Comparison of ENCODE assay signal across 17 mouse cellular contexts in genomic region chr17:70470970-70471371, GRCm38 (mm10).
DNase-seq lines count a peak whose midpoint lies in the region; ATAC-seq lines count a peak whose summit lies in the region.
"Had no signal": no experiment of that assay in that cellular context is flagged by ENCODE, and none has a peak within 500 bp of the region (broad histone marks: within the 10 kb centered on the region; RNA-seq: fewer than 3 reads in every experiment).

No protein-coding gene starts in this region.

- H3K27ac ChIP-seq in hindbrain, embryonic 12.5 days, result no peak overlapping the region

- peak; percentile 91 for DNase-seq in right cerebral cortex, adult 18-20 months
- no peak for DNase-seq in right cerebral cortex, postnatal 4 days
- peak; percentile 79 to 88 for DNase-seq in frontal cortex, postnatal 36 days (ENCODE audit: low spot score in 2 of 2)
- DNase-seq in left cerebral cortex, postnatal 14 days (ENCODE audit: low spot score in 2 of 2), result peak; percentile 61 to 80
- peak; percentile 90 for DNase-seq in telencephalon, adult 2 months (ENCODE audit: low read depth, low spot score)
- DNase-seq in thymus, adult 18-20 months, result no peak
- DNase-seq in thymus, postnatal 4 days, result no peak
- DNase-seq: adrenal gland, postnatal 36 days; cerebellum, postnatal 25 days; heart, postnatal 10 days; kidney, adult 8-10 months; kidney, postnatal 4 days; lung, postnatal 4 days; midbrain, embryonic 14.5 days had no signal

- H3K4me1 ChIP-seq in hindbrain, embryonic 12.5 days, result no peaks in the 10 kb centered on the region

- no peaks in the 10 kb centered on the region for H3K36me3 ChIP-seq in hindbrain, embryonic 12.5 days

- H3K9ac ChIP-seq in hindbrain, embryonic 12.5 days, result no peak overlapping the region

- no peak for ATAC-seq in hindbrain, embryonic 12.5 days (ENCODE audit: low FRiP score)
- ATAC-seq: CD4-positive, CD25-positive, alpha-beta regulatory T cell, adult 4 months; hindbrain, embryonic 16.5 days had no signal

- intact Hi-C loops in left cerebral cortex, postnatal 14 days (cut with DNase I), result no loop called here

- WGBS in hindbrain, embryonic 12.5 days, result 78% methylated on average over 7 of the region's 7 CpGs

- H3K4me2 ChIP-seq in hindbrain, embryonic 12.5 days (replicated peaks), result no peak overlapping the region

- no peaks in the 10 kb centered on the region for H3K27me3 ChIP-seq in hindbrain, embryonic 12.5 days

- H3K4me3 ChIP-seq in hindbrain, embryonic 12.5 days, result no peak overlapping the region

- H3K9me3 ChIP-seq in hindbrain, embryonic 12.5 days (replicated peaks), result no peaks in the 10 kb centered on the region

Comparison
In these comparisons a context has a peak if more than half of its experiments do, and no peak if none do; other contexts are left out.
1. DNase-seq: peak in right cerebral cortex, adult 18-20 months (single experiment), frontal cortex, postnatal 36 days (2 of 2), left cerebral cortex, postnatal 14 days (2 of 2) and telencephalon, adult 2 months (single experiment); none in right cerebral cortex, postnatal 4 days (single experiment), thymus, adult 18-20 months (0 of 2) and thymus, postnatal 4 days (single experiment).